Mouse (Mus musculus): ENCODE data around the gene Oat. TPM values are rescaled to one million over a fixed set of nuclear protein-coding genes. Genes with fewer than 3 reads are reported as not detected.

The Oat gene
- polyA plus RNA-seq (2015; fragmentation: Nextera tagmentation; extraction: Ambion mirVana), result 105 and 153 TPM in 2 replicates

GRCm38 (mm10) chr7:132576116-132576650 is at the start of gene Oat:
Gene Oat (minus strand): TSS chr7:132576398.
- Histone ChIP-seq H3K27ac (replicated peaks) (peak within 1 kb of the TSS; percentile 95), H3K4me3 (replicated peaks) (peak within 1 kb of the TSS; percentile 82), H3K4me1 (peaks cover 14% of the 10 kb centered on the region), H3K4me2 (peak within 1 kb of the TSS; percentile 79), H3K9ac (replicated peaks) (peak within 1 kb of the TSS; percentile 65), H3K9me3 (replicated peaks) (no peaks in the 10 kb centered on the region), H3K36me3 (no peaks in the 10 kb centered on the region), H3K27me3 (replicated peaks) (0 out of 2 replicates have a peak, but pooled peaks cover 3% of the 10 kb centered on the region)
- peak; percentile 98 for ATAC-seq (ENCODE audit: low FRiP score)
- WGBS, result under 1% methylated on average over 49 of the region's 49 CpGs

GRCm38 (mm10) chr7:132624161-132624560 is 48.0 kb upstream of the Oat start:
- H3K27ac ChIP-seq (replicated peaks), result no peak overlapping the region
- H3K9ac ChIP-seq (replicated peaks), result no peak overlapping the region
- no peaks in the 10 kb centered on the region for H3K36me3 ChIP-seq
- no peaks in the 10 kb centered on the region for H3K27me3 ChIP-seq (replicated peaks)
- ATAC-seq (ENCODE audit: low FRiP score), result no peak
- H3K4me1 ChIP-seq, result no peaks in the 10 kb centered on the region
- 76% methylated on average over 10 of the region's 10 CpGs for WGBS
- H3K4me3 ChIP-seq (replicated peaks), result no peak overlapping the region
- H3K4me2 ChIP-seq, result no peak overlapping the region
- no peaks in the 10 kb centered on the region for H3K9me3 ChIP-seq (replicated peaks)

GRCm38 (mm10) chr7:132619975-132620918 is 44.0 kb upstream of the Oat start:
- H3K9me3 ChIP-seq (replicated peaks), result no peaks in the 10 kb centered on the region
- H3K4me2 ChIP-seq, result no peak overlapping the region
- no peak overlapping the region for H3K9ac ChIP-seq (replicated peaks)
- H3K27ac ChIP-seq (replicated peaks), result no peak overlapping the region
- ATAC-seq (ENCODE audit: low FRiP score), result no peak
- no peak overlapping the region for H3K4me3 ChIP-seq (replicated peaks)
- no peaks in the 10 kb centered on the region for H3K27me3 ChIP-seq (replicated peaks)
- 93% methylated on average over 15 of the region's 15 CpGs for WGBS
- no peaks in the 10 kb centered on the region for H3K4me1 ChIP-seq
- H3K36me3 ChIP-seq, result no peaks in the 10 kb centered on the region

GRCm38 (mm10) chr7:132619549-132619948 is 43.4 kb upstream of the Oat start:
- ATAC-seq (ENCODE audit: low FRiP score), result no peak
- Histone ChIP-seq H3K27me3 (replicated peaks) (no peaks in the 10 kb centered on the region), H3K4me2 (no peak overlapping the region), H3K4me1 (no peaks in the 10 kb centered on the region), H3K9me3 (replicated peaks) (no peaks in the 10 kb centered on the region), H3K36me3 (no peaks in the 10 kb centered on the region), H3K27ac (replicated peaks) (no peak overlapping the region), H3K4me3 (replicated peaks) (no peak overlapping the region), H3K9ac (replicated peaks) (no peak overlapping the region)
- WGBS, result 94% methylated on average over 8 of the region's 8 CpGs

- no peaks in the 10 kb centered on the region for H3K36me3 ChIP-seq
- no peak for ATAC-seq (ENCODE audit: low FRiP score)
- no peak overlapping the region for H3K9ac ChIP-seq (replicated peaks)
- no peak overlapping the region for H3K4me2 ChIP-seq
- H3K27ac ChIP-seq (replicated peaks), result no peak overlapping the region
- H3K9me3 ChIP-seq (replicated peaks), result no peaks in the 10 kb centered on the region
- H3K27me3 ChIP-seq (replicated peaks), result no peaks in the 10 kb centered on the region
- 82% methylated on average over 5 of the region's 5 CpGs for WGBS
- no peak overlapping the region for H3K4me3 ChIP-seq (replicated peaks)
- H3K4me1 ChIP-seq, result no peaks in the 10 kb centered on the region
Measured at GRCm38 (mm10) chr7:132617021-132617564, 40.9 kb upstream of the Oat start.

GRCm38 (mm10) chr7:132616391-132616790 is 40.2 kb upstream of the Oat start:
- Histone ChIP-seq H3K9ac (replicated peaks) (no peak overlapping the region), H3K4me1 (peaks cover 2% of the 10 kb centered on the region; the same call in 1 of the 2 replicates), H3K27ac (replicated peaks) (no peak overlapping the region), H3K36me3 (no peaks in the 10 kb centered on the region), H3K27me3 (replicated peaks) (no peaks in the 10 kb centered on the region), H3K9me3 (replicated peaks) (no peaks in the 10 kb centered on the region), H3K4me3 (replicated peaks) (no peak overlapping the region), H3K4me2 (no peak overlapping the region)
- WGBS, result 23% methylated on average over 6 of the region's 6 CpGs
- ATAC-seq (ENCODE audit: low FRiP score), result no peak; the same call in 1 of the 2 replicates

- Histone ChIP-seq H3K27me3 (replicated peaks) (no peaks in the 10 kb centered on the region), H3K9me3 (replicated peaks) (no peaks in the 10 kb centered on the region), H3K4me3 (replicated peaks) (no peak overlapping the region), H3K4me1 (peaks cover 4% of the 10 kb centered on the region; the same call in 1 of the 2 replicates), H3K4me2 (no peak overlapping the region), H3K27ac (replicated peaks) (no peak overlapping the region), H3K9ac (replicated peaks) (no peak overlapping the region), H3K36me3 (no peaks in the 10 kb centered on the region)
- ATAC-seq (ENCODE audit: low FRiP score), result no peak
- WGBS, result 11% methylated on average over 3 of the region's 3 CpGs
Measured at GRCm38 (mm10) chr7:132615346-132615745, 39.1 kb upstream of the Oat start.

GRCm38 (mm10) chr7:132611530-132611929 is 35.3 kb upstream of the Oat start:
- Histone ChIP-seq H3K9me3 (replicated peaks) (no peaks in the 10 kb centered on the region), H3K4me2 (peak overlapping the region; percentile 63; the same call in 1 of the 2 replicates), H3K36me3 (no peaks in the 10 kb centered on the region), H3K4me3 (replicated peaks) (no peak overlapping the region), H3K9ac (replicated peaks) (no peak overlapping the region), H3K4me1 (peaks cover 8% of the 10 kb centered on the region), H3K27me3 (replicated peaks) (0 out of 2 replicates have a peak, but pooled peaks cover 11% of the 10 kb centered on the region), H3K27ac (replicated peaks) (no peak overlapping the region)
- no peak for ATAC-seq (ENCODE audit: low FRiP score)
- 94% methylated on average over 8 of the region's 8 CpGs for WGBS

GRCm38 (mm10) chr7:132610468-132611318 is 34.5 kb upstream of the Oat start, which contains the start of gene Lhpp:
Gene Lhpp (plus strand): TSS chr7:132610638.
- Histone ChIP-seq H3K4me1 (peaks cover 8% of the 10 kb centered on the region), H3K4me2 (peak within 1 kb of the TSS; percentile 63), H3K27ac (replicated peaks) (peak within 1 kb of the TSS; percentile 72), H3K9me3 (replicated peaks) (no peaks in the 10 kb centered on the region), H3K36me3 (no peaks in the 10 kb centered on the region), H3K27me3 (replicated peaks) (peaks cover 16% of the 10 kb centered on the region; the same call in 1 of the 2 replicates), H3K9ac (replicated peaks) (peak within 1 kb of the TSS; percentile 64), H3K4me3 (replicated peaks) (peak within 1 kb of the TSS; percentile 56)
- ATAC-seq (ENCODE audit: low FRiP score), result peak; percentile 93
- WGBS, result 8% methylated on average over 44 of the region's 44 CpGs

GRCm38 (mm10) chr7:132608316-132609020 is 32.3 kb upstream of the Oat start:
- no peaks in the 10 kb centered on the region for H3K9me3 ChIP-seq (replicated peaks)
- H3K27ac ChIP-seq (replicated peaks), result no peak overlapping the region
- no peak overlapping the region for H3K4me3 ChIP-seq (replicated peaks)
- no peak for ATAC-seq (ENCODE audit: low FRiP score)
- no peak overlapping the region for H3K4me2 ChIP-seq
- peaks cover 8% of the 10 kb centered on the region for H3K4me1 ChIP-seq
- 98% methylated on average over 4 of the region's 4 CpGs for WGBS
- peaks cover 16% of the 10 kb centered on the region; the same call in 1 of the 2 replicates for H3K27me3 ChIP-seq (replicated peaks)
- no peak overlapping the region for H3K9ac ChIP-seq (replicated peaks)
- no peaks in the 10 kb centered on the region for H3K36me3 ChIP-seq

All from neural tube, embryonic 15.5 days (tissue).